Mouse (Mus musculus) olfactory bulb, adult 2 months (tissue): ENCODE measurements around the gene Mlxip.

Source experiments
- CTCF ChIP-seq: fragments of 200-500 bp; IDR thresholded peaks from 2 replicates; pipeline ENCODE4 v1.5.1; 2012; ENCODE audit warnings: low read depth, mild to moderate bottlenecking, low read length, moderate library complexity; ENCODE audit not compliant: insufficient read depth
- POLR2A ChIP-seq: fragments of 200-500 bp; IDR thresholded peaks from 2 replicates; pipeline ENCODE4 v1.6.1; 2012; ENCODE audit warnings: mild to moderate bottlenecking, low read depth, low read length, moderate library complexity; ENCODE audit not compliant: insufficient read depth

GRCm38 (mm10) chr5:123436071-123436779, 41.6 kb downstream of the Mlxip start:
- no peak for TF ChIP-seq POLR2A
- no peak for TF ChIP-seq CTCF
